Mouse (Mus musculus) neural tube, embryonic 15.5 days (tissue): ENCODE measurements at regions not wholly inside any gene's neighbourhood (a gene's known extent, or its start where the extent isn't known, plus 50 kb on each side); places are given as distances from the start of the nearest gene placed in this dataset.
"Not testable (repeated sequence)": the region's sequence is repeated elsewhere in the genome, so short reads cannot be mapped to it uniquely, and the experiment has no call there.

Source experiments
- ATAC-seq: fragments of 200-750 bp; cut with Nextera tagmentation; 2 replicates; pipeline ENCODE4 v1.8.0; 2017; ENCODE audit warnings: mild to moderate bottlenecking, moderate TSS enrichment, moderate library complexity; ENCODE audit not compliant: low FRiP score
- H3K27ac ChIP-seq: fragments of 300-500 bp; sonication (generic); replicated peaks from 2 replicates; pipeline ENCODE4 v1.5.1; 2015; ENCODE audit warnings: mild to moderate bottlenecking, inconsistent platforms
- H3K27me3 ChIP-seq: fragments of 300-500 bp; sonication (generic); replicated peaks from 2 replicates; pipeline ENCODE4 v1.6.1; 2015; ENCODE audit warnings: inconsistent platforms
- H3K36me3 ChIP-seq: fragments of 300-500 bp; sonication (generic); 2 replicates; pipeline ENCODE4 v1.6.1; 2015; ENCODE audit warnings: inconsistent platforms
- H3K4me1 ChIP-seq: fragments of 300-500 bp; sonication (generic); 2 replicates; pipeline ENCODE4 v1.6.1; 2015; ENCODE audit warnings: inconsistent platforms
- H3K4me2 ChIP-seq: fragments of 300-500 bp; sonication (generic); 2 replicates; pipeline ENCODE4 v1.6.1; 2015; ENCODE audit warnings: inconsistent platforms, mild to moderate bottlenecking, moderate library complexity
- H3K4me3 ChIP-seq: fragments of 300-500 bp; sonication (generic); replicated peaks from 2 replicates; pipeline ENCODE4 v1.5.1; 2015; ENCODE audit warnings: mild to moderate bottlenecking, inconsistent platforms
- H3K9ac ChIP-seq: fragments of 300-500 bp; sonication (generic); replicated peaks from 2 replicates; pipeline ENCODE4 v1.6.1; 2015; ENCODE audit warnings: mild to moderate bottlenecking, inconsistent platforms
- H3K9me3 ChIP-seq: fragments of 300-500 bp; sonication (generic); replicated peaks from 2 replicates; pipeline ENCODE4 v1.6.1; 2016; ENCODE audit warnings: inconsistent platforms
- WGBS: fragments of 180-500 bp; shearing (Covaris S2); methylation state at CpG from one replicate; pipeline ENCODE4 v1.1.7; 2015; ENCODE audit warnings: mixed read lengths; 5-methylcytosine and 5-hydroxymethylcytosine counted together

DNA sequence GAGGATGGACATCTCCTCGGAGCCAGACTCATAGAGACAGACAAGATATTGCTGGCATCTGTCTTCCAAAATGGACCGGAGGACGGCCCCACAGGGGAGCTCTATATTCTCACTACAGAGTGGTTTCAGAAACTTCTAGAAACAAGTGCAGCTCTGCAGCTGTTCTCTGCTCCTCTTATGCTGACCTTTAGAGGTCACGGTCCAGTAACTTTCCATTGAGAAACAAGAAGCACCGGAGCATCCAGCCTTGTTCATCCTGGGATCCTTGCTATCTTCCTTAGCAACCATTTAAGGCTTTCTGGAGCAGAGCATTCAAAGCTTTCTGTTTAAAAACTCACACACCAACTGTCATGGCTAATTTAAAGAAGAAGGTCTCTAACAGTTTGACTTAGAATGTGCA is 94.7 kb upstream of the Tcerg1l start:
- H3K27me3 ChIP-seq, result no peaks in the 10 kb centered on the region
- no peaks in the 10 kb centered on the region for H3K36me3 ChIP-seq
- no peak overlapping the region for H3K4me3 ChIP-seq
- H3K9ac ChIP-seq, result no peak overlapping the region
- H3K4me1 ChIP-seq, result no peaks in the 10 kb centered on the region
- H3K4me2 ChIP-seq, result no peak overlapping the region
- 70% methylated on average over 5 of the region's 5 CpGs for WGBS
- H3K9me3 ChIP-seq, result no peaks in the 10 kb centered on the region
- no peak for ATAC-seq
- no peak overlapping the region for H3K27ac ChIP-seq

DNA sequence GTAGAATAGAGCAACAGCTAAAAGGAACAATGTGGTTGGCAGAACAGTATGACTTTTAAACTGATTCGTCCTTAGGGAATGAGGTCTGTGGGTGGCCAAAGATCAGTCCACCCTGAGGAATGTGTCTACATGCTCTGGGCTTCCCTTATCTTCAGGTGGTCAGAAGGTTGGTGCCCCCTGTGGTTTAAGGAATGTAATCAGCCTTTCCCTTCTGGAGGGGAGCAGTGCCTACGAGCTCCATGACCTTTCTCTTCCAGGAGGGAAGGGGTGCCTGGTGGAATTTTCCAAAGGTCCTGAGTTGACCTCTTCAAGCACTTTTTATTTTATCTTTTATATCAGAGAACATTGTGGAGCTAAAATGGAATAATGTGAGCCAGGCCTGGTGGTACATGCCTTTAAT is 91.9 kb upstream of the Tcerg1l start:
- no peak overlapping the region for H3K27ac ChIP-seq
- no peak overlapping the region for H3K9ac ChIP-seq
- 88% methylated on average over 2 of the region's 2 CpGs for WGBS
- no peaks in the 10 kb centered on the region for H3K9me3 ChIP-seq
- ATAC-seq, result no peak
- no peak overlapping the region for H3K4me2 ChIP-seq
- no peaks in the 10 kb centered on the region for H3K36me3 ChIP-seq
- no peaks in the 10 kb centered on the region for H3K27me3 ChIP-seq
- no peak overlapping the region for H3K4me3 ChIP-seq
- 0 out of 2 replicates have a peak, but pooled peaks cover under 1% of the 10 kb centered on the region for H3K4me1 ChIP-seq

DNA sequence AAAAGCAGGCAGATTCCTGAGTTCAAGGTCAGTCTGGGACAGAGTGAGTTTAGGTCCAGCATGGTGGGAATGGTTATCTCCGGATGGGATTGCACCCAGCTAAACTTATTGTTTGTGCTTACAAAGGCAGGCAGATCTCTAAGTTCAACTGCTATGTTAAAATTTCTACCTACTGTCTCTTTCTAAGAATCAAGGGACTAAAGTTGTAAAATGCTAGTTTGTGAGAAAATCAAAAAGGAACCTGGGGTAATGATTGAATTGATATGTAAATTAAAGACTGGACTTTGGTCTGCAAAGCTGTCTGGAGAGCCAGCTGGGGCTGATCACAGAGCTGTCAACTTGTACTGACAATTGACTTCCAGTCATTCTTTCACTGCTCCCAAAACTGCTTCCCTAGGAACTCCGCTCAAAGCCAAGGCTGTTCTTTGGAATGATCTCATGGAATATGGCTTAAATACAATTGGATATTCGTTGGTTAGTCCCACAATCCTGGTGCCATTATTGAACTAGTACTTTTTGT is 90.7 kb upstream of the Tcerg1l start:
- Histone ChIP-seq H3K27ac (no peak overlapping the region), H3K9ac (no peak overlapping the region), H3K4me1 (0 out of 2 replicates have a peak, but pooled peaks cover 3% of the 10 kb centered on the region), H3K9me3 (no peaks in the 10 kb centered on the region), H3K4me2 (no peak overlapping the region), H3K27me3 (no peaks in the 10 kb centered on the region), H3K36me3 (no peaks in the 10 kb centered on the region), H3K4me3 (no peak overlapping the region)
- ATAC-seq, result no peak
- 76% methylated on average over 3 of the region's 3 CpGs for WGBS

DNA sequence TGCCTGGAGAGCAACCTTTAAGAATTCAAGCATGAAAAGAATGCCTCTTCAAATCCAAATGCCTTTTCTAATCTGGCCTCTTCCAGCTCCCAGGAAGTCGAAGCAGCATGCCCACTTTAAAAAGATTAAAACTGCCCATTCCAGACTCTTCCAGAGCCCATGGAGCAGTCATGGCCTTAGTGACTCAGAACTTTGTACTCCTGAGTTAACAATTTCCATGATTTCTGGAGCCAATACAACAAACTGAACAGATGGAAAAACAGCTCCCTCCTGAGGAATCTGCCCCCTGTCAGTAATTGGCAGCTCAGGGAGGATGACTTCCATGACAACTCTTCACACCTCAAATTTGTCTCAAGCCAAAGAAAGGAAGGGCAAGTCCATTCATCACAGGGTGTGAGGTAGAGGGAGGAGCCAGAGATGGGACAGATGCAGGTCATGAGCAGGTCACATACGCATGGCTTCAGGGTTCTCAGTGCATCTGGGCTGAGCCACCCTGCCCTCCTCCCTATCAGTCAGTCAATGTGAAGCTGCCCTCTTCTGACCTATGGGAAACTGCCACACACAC is 75.4 kb upstream of the Tcerg1l start:
- Histone ChIP-seq H3K4me1 (no peaks in the 10 kb centered on the region), H3K27me3 (no peaks in the 10 kb centered on the region), H3K27ac (no peak overlapping the region), H3K4me3 (no peak overlapping the region), H3K4me2 (no peak overlapping the region), H3K9me3 (no peaks in the 10 kb centered on the region), H3K9ac (no peak overlapping the region), H3K36me3 (no peaks in the 10 kb centered on the region)
- ATAC-seq, result no peak
- 76% methylated on average over 2 of the region's 2 CpGs for WGBS

DNA sequence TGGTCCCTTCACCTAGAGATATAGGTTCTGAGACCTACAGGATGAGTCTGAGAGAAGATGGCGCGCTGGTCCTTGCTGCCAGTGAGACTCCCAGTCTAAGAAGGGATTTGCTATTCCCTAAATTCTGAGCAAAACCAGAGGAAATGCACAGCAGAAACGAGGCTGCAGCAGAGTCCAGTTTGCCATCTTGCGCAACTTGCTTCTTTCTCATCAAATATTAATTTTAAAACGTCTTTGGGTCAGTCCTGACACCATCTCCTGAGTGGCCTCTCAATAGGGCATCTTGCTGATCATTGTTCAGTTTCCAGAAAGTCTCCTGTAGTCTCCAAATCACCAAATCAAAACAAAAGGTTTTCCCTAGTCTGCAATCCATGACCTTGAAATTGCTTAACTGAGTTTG is 74.8 kb upstream of the Tcerg1l start:
- no peak overlapping the region for H3K27ac ChIP-seq
- no peak overlapping the region for H3K4me2 ChIP-seq
- H3K36me3 ChIP-seq, result no peaks in the 10 kb centered on the region
- no peak for ATAC-seq
- WGBS, result 85% methylated on average over 5 of the region's 5 CpGs
- no peaks in the 10 kb centered on the region for H3K9me3 ChIP-seq
- H3K9ac ChIP-seq, result no peak overlapping the region
- H3K4me3 ChIP-seq, result no peak overlapping the region
- H3K27me3 ChIP-seq, result no peaks in the 10 kb centered on the region
- H3K4me1 ChIP-seq, result no peaks in the 10 kb centered on the region

DNA sequence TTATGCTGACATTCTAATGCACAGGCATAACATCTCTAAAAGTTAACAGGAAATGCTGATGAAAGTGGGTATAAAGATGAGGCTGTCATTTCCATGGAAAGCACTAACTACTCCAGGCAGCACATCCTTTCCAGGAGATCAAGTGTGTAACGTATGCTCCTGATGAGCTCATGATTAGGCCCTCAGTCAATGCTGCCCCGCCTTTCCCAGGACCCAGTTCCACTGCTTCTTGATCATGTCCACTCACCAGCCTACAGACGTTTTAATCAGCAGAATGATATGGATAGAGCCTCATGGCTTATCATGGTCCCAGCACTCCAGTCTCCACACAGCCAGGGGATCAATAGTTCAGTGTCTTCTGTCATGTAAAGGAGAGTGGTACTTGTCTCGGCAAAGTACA is 71.7 kb upstream of the Tcerg1l start:
- WGBS, result 79% methylated on average over 4 of the region's 4 CpGs
- Histone ChIP-seq H3K27ac (no peak overlapping the region), H3K4me2 (no peak overlapping the region), H3K36me3 (no peaks in the 10 kb centered on the region), H3K9ac (no peak overlapping the region), H3K9me3 (no peaks in the 10 kb centered on the region), H3K27me3 (no peaks in the 10 kb centered on the region), H3K4me1 (no peaks in the 10 kb centered on the region), H3K4me3 (no peak overlapping the region)
- ATAC-seq, result no peak

DNA sequence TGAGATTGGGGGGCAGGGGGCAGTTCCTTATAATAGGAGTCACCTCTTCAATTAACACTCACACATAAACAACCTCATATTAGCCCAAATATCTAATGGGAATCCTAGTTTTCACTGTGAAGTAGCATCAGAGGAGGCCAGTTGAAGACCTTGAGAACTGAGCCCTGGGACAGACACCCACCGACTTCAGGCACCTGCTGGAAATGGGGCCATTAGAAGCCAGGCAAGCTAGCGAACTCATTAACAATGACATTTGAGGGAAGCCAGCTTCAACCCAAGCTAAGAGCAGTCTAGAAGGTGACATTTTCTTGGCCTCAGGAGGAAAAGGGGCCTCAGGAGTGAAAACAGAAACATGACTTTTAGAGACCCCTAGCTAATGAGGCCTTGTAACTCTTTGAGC is 70.9 kb upstream of the Tcerg1l start:
- H3K27ac ChIP-seq, result no peak overlapping the region
- no peaks in the 10 kb centered on the region for H3K9me3 ChIP-seq
- no peak overlapping the region for H3K4me3 ChIP-seq
- no peak overlapping the region for H3K4me2 ChIP-seq
- H3K4me1 ChIP-seq, result no peaks in the 10 kb centered on the region
- no peak overlapping the region for H3K9ac ChIP-seq
- no peaks in the 10 kb centered on the region for H3K27me3 ChIP-seq
- no peaks in the 10 kb centered on the region for H3K36me3 ChIP-seq
- WGBS, result 80% methylated on average over 2 of the region's 2 CpGs
- ATAC-seq, result no peak

DNA sequence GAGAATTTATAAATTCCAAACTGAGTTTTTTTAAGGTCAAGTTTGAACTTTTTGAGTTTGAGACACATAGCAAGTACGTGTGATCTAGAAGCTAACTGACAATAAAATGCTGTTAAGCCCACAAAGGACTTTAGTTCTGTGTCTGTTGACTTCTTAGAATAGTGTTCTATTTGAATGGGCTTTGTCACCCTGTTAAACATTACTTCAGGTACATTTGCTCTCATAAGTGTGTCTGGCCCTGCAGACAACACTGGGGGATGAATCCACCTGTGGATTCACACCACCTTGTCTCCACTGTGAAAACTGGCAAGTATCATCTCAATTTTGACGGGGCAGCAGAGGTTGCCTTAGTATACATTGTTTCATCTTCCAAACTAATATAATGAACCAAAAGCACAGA is 70.5 kb upstream of the Tcerg1l start:
- Histone ChIP-seq H3K36me3 (no peaks in the 10 kb centered on the region), H3K4me2 (no peak overlapping the region), H3K9me3 (no peaks in the 10 kb centered on the region), H3K27ac (no peak overlapping the region), H3K27me3 (no peaks in the 10 kb centered on the region), H3K9ac (no peak overlapping the region), H3K4me3 (no peak overlapping the region), H3K4me1 (no peaks in the 10 kb centered on the region)
- no peak for ATAC-seq
- WGBS, result 58% methylated on average over 2 of the region's 2 CpGs

DNA sequence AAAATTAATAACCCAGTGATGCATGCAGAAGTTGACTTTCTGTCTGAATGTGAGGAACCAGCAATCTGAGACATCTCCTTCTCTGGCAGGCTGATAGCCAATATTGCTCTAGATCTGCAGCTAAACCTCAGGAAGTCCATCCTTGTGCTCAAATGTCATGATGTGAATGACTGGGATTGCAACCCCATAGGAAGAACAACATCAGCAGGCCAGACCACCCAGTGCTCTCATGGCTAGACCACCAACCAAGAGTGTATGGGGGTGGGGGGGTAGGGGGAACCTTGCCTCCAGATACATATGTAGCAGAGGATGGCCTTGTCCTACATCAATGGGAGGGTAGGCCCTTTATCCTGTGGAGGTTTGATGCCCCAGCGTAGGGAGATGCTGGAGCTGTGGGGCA is 69.9 kb upstream of the Tcerg1l start:
- Histone ChIP-seq H3K9ac (no peak overlapping the region), H3K27ac (no peak overlapping the region), H3K27me3 (no peaks in the 10 kb centered on the region), H3K4me2 (no peak overlapping the region), H3K4me3 (no peak overlapping the region), H3K4me1 (no peaks in the 10 kb centered on the region), H3K9me3 (no peaks in the 10 kb centered on the region), H3K36me3 (no peaks in the 10 kb centered on the region)
- WGBS, result 60% methylated on average over 1 of the region's 1 CpGs
- no peak for ATAC-seq

DNA sequence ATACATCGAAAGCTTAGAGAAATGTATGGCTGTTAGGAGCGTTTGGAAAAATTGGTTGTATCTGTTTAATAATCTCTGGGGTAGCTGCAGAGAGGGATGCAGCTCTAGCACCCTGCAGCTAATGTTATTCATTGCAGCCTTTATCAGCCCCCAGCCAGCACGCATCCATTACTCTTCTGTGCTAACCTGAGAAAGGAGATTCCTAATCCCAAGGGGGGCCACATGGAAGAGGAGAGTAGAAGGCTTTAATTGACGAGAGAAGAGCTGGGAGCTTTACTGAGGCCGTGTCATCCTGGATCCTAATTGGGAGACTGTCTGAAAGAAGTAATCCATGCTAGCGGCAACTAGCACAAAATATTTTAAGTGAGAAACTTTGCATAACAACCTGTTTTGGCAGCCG is 60.4 kb upstream of the Tcerg1l start:
- no peaks in the 10 kb centered on the region for H3K36me3 ChIP-seq
- H3K4me1 ChIP-seq, result peaks cover 8% of the 10 kb centered on the region; the same call in 1 of the 2 replicates
- H3K27ac ChIP-seq, result 0 out of 2 replicates have a peak overlapping the region, but pooled peaks have one; percentile 5
- no peak for ATAC-seq
- H3K4me3 ChIP-seq, result no peak overlapping the region
- no peak overlapping the region for H3K4me2 ChIP-seq
- 34% methylated on average over 7 of the region's 7 CpGs for WGBS
- H3K27me3 ChIP-seq, result no peaks in the 10 kb centered on the region
- no peak overlapping the region for H3K9ac ChIP-seq
- no peaks in the 10 kb centered on the region for H3K9me3 ChIP-seq

DNA sequence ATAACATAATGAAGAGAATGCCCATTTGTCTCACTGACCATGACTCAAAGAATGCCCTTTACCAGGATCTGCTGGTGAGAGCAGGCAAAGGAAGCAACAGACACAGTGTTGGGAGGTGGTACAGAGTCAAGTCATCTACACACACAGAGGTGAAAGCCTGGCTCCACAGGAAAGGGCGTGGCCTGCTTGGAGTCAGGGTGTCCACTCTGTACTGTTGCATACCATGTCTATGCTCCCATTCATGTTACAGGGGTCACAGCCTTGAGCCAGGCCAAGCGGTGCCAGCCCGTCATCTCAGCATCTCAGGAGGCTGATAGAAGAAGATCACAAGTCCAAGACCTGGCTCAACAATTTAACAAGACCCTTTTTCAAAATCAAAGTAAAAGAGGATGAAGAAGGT is 57.8 kb upstream of the Tcerg1l start:
- no peak for ATAC-seq
- WGBS, result 94% methylated on average over 3 of the region's 3 CpGs

DNA sequence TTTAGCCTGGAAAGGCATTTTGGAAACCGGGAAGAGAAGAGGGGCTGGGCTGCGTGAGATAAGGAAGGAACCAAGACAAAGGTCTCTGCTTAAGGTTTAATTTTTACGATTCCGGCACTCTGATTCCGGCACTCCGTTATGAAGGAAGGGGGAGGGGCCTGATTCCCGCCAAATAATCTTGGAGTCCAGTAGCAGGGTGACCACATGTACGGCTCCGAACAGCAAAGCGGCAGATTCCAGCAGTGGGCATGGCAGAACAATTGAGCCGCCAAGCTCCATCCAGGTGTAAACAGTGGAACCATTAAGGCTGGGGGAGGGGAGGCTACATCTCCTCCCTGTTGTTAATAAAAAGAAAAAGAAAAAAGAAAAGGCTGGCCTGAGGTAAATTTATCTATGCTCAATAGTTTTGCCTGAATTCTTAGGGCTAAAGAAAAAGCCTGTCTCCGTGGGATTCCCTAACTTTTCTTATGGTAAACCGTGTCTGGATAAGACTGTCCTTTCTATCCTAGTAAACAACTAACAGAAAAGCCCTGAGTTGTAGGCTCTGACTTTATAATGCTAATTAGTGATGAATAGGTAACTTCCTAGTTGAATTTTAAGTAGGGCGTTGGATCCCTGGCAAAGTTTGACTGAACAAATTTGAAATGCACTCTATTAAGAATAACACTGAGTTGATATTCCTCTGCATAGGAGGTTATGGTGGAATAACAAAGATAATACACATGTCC is 57.1 kb upstream of the Tcerg1l start:
- not testable (repeated sequence) for H3K4me2 ChIP-seq, H3K4me3 ChIP-seq, H3K27me3 ChIP-seq, H3K36me3 ChIP-seq, H3K9me3 ChIP-seq, H3K9ac ChIP-seq, H3K27ac ChIP-seq, H3K4me1 ChIP-seq, ATAC-seq
- WGBS, result 40% methylated on average over 14 of the region's 14 CpGs

More for the DNA sequence above, 57.8 kb upstream of the Tcerg1l start:
- H3K9me3 ChIP-seq, result no peaks in the 10 kb centered on the region
- no peak overlapping the region for H3K4me3 ChIP-seq
- H3K27ac ChIP-seq, result no peak overlapping the region
- peaks cover 8% of the 10 kb centered on the region; the same call in 1 of the 2 replicates for H3K4me1 ChIP-seq
- H3K4me2 ChIP-seq, result no peak overlapping the region
- no peaks in the 10 kb centered on the region for H3K36me3 ChIP-seq
- no peak overlapping the region for H3K9ac ChIP-seq
- no peaks in the 10 kb centered on the region for H3K27me3 ChIP-seq
